Mouse (Mus musculus): ENCODE data around the gene Sox5.
"Not testable (repeated sequence)": the region's sequence is repeated elsewhere in the genome, so short reads cannot be mapped to it uniquely, and the experiment has no call there.

Gene Sox5

GRCm38 (mm10) chr6:144182429-144182828, 599.3 kb downstream of the Sox5 start:
- not testable (repeated sequence) for DNase-seq (ENCODE audit: extremely low spot score)

- DNase-seq (ENCODE audit: extremely low spot score) = peak; percentile 25
Observed at GRCm38 (mm10) chr6:144181083-144181866, 600.5 kb downstream of the Sox5 start.

GRCm38 (mm10) chr6:144179111-144179510, 602.7 kb downstream of the Sox5 start:
- DNase-seq (ENCODE audit: extremely low spot score) = no peak

DNA sequence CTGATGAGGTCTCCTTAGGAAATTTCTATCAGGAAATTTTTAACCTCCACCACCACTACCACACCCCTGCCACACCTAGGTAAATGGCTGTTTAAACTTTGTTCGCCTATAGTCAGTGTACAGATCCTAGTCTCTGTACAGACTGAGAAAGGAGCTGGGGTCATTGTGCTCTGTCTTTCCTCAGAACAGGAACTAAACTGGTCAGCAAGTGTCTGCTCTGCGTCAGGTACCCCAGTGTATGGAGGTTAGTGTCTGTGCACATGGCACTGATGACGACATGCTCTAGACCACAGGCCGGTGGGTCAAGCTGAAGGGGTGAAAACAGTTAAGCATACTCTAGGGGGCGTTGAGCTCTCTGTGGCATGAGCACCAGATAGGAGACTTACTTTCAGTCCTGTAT, 605.1 kb downstream of the Sox5 start:
- no peak for DNase-seq (ENCODE audit: extremely low spot score)

GRCm38 (mm10) chr6:144175590-144175989, 606.2 kb downstream of the Sox5 start:
- no peak for DNase-seq (ENCODE audit: extremely low spot score)

GRCm38 (mm10) chr6:144170541-144170940, 611.2 kb downstream of the Sox5 start:
- DNase-seq (ENCODE audit: extremely low spot score) = no peak

GRCm38 (mm10) chr6:144169791-144170190, 612.0 kb downstream of the Sox5 start:
- DNase-seq (ENCODE audit: extremely low spot score) = peak; percentile 41

GRCm38 (mm10) chr6:144168696-144169476, 612.9 kb downstream of the Sox5 start:
- no peak for DNase-seq (ENCODE audit: extremely low spot score)

- no peak for DNase-seq (ENCODE audit: extremely low spot score)
Observed at GRCm38 (mm10) chr6:144167058-144167457, 614.7 kb downstream of the Sox5 start.

GRCm38 (mm10) chr6:144166651-144167050, 615.1 kb downstream of the Sox5 start:
- no peak for DNase-seq (ENCODE audit: extremely low spot score)

DNA sequence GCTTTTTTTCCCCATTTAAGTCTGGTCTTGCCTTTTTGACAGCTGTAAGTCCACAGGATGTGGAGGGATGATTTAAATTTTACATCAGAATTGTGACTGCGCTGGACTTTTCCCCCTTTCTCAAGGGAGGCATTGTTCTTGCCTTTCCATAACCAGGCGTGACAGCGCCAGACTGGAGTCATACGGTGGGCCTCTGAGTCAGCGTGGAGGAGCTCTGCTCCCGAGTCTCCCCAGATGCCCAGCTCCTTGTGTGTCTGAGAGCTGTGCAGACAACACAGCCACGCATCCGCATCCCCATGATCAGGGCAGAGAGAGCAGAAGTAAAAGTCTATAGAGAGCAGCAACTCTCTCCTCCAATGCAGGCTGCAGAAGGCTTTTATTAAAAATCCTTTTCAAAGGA, 615.7 kb downstream of the Sox5 start:
- DNase-seq (ENCODE audit: extremely low spot score) = peak; percentile 59

- DNase-seq (ENCODE audit: extremely low spot score) = no peak
Observed at GRCm38 (mm10) chr6:144163501-144163900, 618.3 kb downstream of the Sox5 start.

DNA sequence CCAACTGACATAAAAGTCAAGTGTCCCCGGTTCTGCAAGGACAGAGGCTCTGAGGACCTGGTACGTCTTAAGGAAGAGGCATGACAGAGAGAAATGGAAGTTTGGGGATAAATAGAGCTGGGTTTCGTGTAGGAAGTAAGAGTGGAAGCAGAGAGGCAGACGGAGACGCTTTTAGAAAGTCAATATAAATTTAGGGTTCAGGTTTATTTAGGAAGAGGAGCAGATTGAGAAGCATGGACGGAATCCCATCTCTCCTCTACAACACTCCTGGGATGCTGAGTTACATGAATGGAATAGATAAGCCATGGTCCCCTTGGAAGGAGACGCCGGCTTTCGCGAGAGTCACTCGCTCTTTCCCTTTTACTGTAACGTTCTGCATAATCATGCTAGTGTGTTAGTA, 623.1 kb downstream of the Sox5 start:
- no peak for DNase-seq (ENCODE audit: extremely low spot score)

DNA sequence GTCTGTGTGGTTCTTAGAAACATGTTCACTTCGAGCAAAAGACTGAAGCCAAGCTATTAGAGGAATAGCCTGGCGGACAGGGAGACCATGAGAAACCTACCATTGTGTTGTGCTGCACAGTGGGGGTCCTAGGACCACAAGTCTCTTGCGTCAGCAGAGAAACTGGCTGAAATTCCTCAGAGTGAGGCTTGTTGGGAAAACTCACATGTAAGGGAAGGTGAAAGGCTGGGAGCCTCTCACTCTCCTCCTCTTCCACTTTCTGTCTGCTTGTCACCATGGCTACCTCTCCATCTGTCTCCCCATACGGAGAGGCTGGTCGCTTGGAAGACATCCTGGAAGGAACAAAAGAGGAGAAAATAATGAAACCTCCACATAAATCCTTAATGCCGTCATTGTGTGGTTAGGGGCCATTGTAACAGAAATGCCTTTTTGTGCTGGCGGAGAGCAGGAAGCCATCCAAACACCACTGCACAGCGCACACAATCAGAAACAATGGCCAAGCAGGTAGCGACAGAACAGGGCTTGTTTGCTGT, 626.8 kb downstream of the Sox5 start:
- DNase-seq (ENCODE audit: extremely low spot score) = peak; percentile 43

DNA sequence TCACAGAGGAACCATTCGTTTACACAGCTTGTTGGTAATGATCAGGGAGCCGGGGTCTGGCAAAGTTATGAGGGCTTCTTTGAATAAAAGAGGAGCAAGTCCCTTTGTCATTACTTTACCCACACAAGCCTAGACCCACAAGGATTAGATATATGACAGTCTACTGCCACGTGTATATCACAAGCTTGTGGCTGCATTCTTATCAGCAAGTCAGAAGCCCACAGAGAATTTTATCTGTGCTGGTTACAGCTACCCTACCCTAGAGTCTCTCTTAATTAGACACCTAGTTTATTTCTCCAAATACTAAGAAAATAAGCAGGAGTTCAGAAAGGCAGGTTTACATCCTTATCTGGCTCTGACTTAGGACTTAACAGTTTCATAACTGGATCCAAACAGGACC, 629.8 kb downstream of the Sox5 start:
- peak; percentile 36 for DNase-seq (ENCODE audit: extremely low spot score)

DNA sequence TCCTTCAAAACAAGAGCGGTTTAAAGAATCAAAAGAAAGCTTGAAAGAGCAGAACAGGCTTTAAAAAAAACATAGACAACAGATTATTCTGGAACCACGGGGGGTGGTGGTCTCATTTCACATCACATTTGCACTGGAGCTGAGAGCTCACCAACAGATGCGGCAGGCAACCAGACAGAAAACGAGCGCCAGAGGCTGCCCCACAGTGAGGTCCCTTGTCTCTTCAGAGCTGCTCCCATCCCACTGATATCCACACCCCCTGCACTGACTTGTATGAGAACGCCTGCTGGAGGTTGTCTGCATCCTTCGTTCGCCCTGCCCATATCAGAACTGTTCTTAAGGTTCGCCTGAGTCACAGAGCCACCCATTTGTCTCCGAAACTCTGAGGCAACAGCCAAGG, 630.7 kb downstream of the Sox5 start:
- no peak for DNase-seq (ENCODE audit: extremely low spot score)

DNA sequence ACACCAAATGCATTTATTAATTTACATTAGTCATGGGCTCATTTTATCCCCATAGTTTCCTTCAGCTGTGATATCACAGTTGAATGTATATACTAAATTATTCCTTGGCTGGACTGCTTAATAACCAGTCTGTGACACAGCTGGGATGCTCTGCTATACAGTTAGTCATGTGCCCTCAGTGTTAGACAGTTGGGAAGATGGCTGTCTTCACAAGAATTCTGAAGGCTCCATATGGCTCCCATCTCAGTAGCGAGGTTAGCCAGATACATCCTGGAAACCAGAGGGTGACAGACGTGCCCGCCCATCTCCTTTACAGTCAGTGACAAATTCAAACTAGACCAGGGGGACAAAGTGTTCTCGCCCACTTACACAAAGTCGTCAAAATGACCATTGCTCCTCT, 644.4 kb downstream of the Sox5 start:
- DNase-seq (ENCODE audit: extremely low spot score) = no peak

DNA sequence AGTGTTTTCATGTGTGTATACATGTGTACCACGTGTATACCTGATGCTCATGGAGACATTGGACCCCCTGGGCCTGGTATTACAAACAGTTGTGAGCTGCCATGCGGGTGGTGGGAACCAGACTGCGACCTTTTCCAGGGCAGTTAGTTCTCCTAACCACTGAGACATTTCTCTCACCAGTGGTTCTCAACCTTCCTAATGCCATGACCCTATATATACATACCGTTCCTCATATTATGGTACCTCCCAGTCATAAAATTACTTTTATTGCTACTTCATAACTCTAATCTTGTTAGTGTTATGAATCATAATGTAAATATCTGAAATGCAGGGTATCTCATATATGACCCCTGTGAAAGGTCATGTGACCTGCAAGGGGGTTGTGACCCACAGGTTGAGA, 644.9 kb downstream of the Sox5 start:
- DNase-seq (ENCODE audit: extremely low spot score) = no peak

DNA sequence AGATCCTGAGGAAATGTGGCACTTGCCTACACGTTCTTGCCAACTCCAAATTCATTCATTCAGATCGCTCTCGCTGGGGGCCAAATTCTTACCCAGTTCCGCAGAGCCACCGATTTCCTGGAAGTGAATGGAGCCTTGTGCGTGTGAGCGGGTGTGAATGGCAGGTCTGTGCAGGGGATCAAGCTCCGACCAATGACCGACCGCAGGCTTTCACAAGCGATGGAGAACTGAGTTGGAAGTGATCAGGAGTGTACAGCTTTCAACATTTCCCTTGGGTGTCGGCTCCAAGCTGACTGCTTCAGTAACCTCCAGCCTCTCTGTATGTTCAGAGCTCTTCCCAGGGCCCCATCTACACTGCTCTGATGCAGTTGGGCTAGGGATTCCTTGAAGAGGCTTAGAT, 651.9 kb downstream of the Sox5 start:
- no peak for DNase-seq (ENCODE audit: extremely low spot score)

GRCm38 (mm10) chr6:144119961-144120360, 661.8 kb downstream of the Sox5 start:
- DNase-seq (ENCODE audit: extremely low spot score) = no peak

GRCm38 (mm10) chr6:144116646-144117045, 665.1 kb downstream of the Sox5 start:
- no peak for DNase-seq (ENCODE audit: extremely low spot score)

DNA sequence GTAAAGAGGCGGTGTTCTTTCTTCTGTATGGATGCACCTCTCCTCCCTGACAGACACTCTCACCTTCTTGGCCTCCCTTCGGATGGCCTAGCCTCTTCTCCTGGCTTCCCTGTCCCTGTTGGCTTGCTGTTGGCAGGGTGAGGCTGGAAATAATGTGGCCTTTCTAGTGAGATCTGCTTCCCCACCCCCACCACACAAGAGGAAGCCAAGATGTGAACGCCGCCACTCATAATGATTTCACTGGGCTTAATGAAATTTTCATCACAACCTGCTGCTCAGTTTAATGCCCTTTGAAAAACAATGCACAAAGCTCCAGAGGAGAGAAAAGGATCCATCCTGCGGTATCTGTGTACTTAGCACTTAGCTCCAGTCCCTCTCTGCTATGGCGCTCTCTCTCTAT, 670.2 kb downstream of the Sox5 start:
- DNase-seq (ENCODE audit: extremely low spot score) = no peak

- no peak for DNase-seq (ENCODE audit: extremely low spot score)
Observed at GRCm38 (mm10) chr6:144106848-144107247, 674.9 kb downstream of the Sox5 start.
